Mouse (Mus musculus) megakaryocyte, embryonic 14.5 days (primary cell): ENCODE data around the gene 4933402N03Rik. TPM values are rescaled to one million over a fixed set of nuclear protein-coding genes. Genes with fewer than 3 reads are reported as not detected.

Experiments
- H3K27me3 ChIP-seq: replicated peaks from 2 replicates; pipeline ENCODE3; 2012; ENCODE audit warnings: inconsistent platforms
- H3K36me3 ChIP-seq: replicated peaks from 2 replicates; pipeline ENCODE3; 2012; ENCODE audit warnings: low read length, inconsistent platforms, mixed read lengths
- H3K4me1 ChIP-seq: 2 replicates; pipeline ENCODE4 v1.6.1; 2012; ENCODE audit warnings: inconsistent platforms
- H3K4me3 ChIP-seq: replicated peaks from 2 replicates; pipeline ENCODE3; 2012; ENCODE audit warnings: moderate library complexity, mild to moderate bottlenecking, inconsistent platforms
- H3K9me3 ChIP-seq: 2 replicates; pipeline ENCODE4 v1.6.1; 2012; ENCODE audit warnings: inconsistent platforms
- FLI1 ChIP-seq: IDR thresholded peaks from 2 replicates; pipeline ENCODE4 v1.6.1; 2012; ENCODE audit warnings: low read length, inconsistent platforms, mixed read lengths
- GATA1 ChIP-seq: IDR thresholded peaks from 3 replicates; pipeline ENCODE4 v1.6.1; 2012; ENCODE audit warnings: mixed read lengths, low read length, inconsistent platforms, borderline replicate concordance
- polyA plus RNA-seq: library from polyadenylated mRNA; stranded (reverse); fragments of >175 nt; gene quantifications from 2 replicates; pipeline ENCODE4 v1.2.3, GENCODE M21; 2012; ENCODE audit warnings: low replicate concordance; ENCODE audit not compliant: insufficient read depth

4933402N03Rik gene
- polyA plus RNA-seq: 0.07 TPM in 1 of 2 replicates, not detected in the other

DNA sequence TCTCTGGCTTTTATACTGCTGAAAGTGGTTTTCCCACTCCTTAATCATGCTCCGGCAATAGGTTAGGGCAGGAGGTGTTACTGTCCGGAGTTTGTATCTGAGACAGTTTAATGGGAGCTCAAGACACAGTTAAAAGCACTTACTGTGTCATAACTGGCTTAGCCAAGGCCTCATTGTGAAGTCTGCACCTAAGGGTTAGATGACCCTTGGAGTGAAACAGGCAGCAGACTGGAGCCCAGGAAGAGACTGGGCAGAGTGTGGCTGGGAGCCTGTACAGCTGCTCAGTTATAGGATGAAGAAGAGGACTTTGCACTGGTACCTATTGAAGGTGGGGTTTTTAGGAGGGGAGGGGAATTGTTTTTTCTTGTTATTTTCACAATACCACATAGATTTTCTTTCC lies at the start of gene 4933402N03Rik:
Gene 4933402N03Rik, minus strand, starts transcription at position 101 of the 400 bp plus-strand sequence.
- no peaks in the 10 kb centered on the region for H3K9me3 ChIP-seq

GRCm38 (mm10) chr7:131187996-131188395 lies 41.9 kb upstream of the 4933402N03Rik start:
- H3K27me3 ChIP-seq: no peaks in the 10 kb centered on the region
- H3K4me3 ChIP-seq: no peak overlapping the region
- H3K4me1 ChIP-seq: no peaks in the 10 kb centered on the region
- H3K36me3 ChIP-seq: no peaks in the 10 kb centered on the region
- no peaks in the 10 kb centered on the region for H3K9me3 ChIP-seq
- TF ChIP-seq GATA1: no peak
- TF ChIP-seq FLI1: no peak

More for the DNA sequence above, at the start of gene 4933402N03Rik:
- H3K4me3 ChIP-seq: no peak within 1 kb of the TSS
- H3K4me1 ChIP-seq: no peaks in the 10 kb centered on the region
- no peaks in the 10 kb centered on the region for H3K27me3 ChIP-seq
- no peaks in the 10 kb centered on the region for H3K36me3 ChIP-seq
- no peak for TF ChIP-seq GATA1
- no peak for TF ChIP-seq FLI1

- no peaks in the 10 kb centered on the region for H3K4me1 ChIP-seq
- no peak overlapping the region for H3K4me3 ChIP-seq
- H3K36me3 ChIP-seq: no peaks in the 10 kb centered on the region
- TF ChIP-seq FLI1: no peak
- no peak for TF ChIP-seq GATA1
- no peaks in the 10 kb centered on the region for H3K9me3 ChIP-seq
- H3K27me3 ChIP-seq: no peaks in the 10 kb centered on the region
Measured at GRCm38 (mm10) chr7:131187047-131187446, 40.9 kb upstream of the 4933402N03Rik start.

DNA sequence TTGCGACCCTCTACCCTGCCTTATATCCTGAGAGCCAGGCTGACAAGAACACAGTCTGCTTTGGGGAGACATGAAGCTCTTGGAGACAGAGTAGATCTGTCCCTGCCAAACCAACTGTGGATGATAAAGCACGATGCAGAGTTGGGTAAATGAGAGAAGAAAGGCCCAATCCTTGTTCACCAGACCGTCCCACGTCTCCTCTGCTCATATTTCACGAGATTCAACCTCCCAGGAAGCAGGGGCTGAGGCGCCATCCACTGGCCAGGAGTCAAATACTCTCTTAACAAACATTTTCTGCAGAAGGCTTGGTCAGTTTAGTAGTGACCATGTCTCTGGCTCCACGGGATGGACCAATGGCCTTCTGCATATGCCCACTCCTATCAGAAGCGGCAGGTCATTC lies 38.2 kb upstream of the 4933402N03Rik start:
- no peak for TF ChIP-seq GATA1
- no peak for TF ChIP-seq FLI1
- no peak overlapping the region for H3K4me3 ChIP-seq
- H3K27me3 ChIP-seq: no peaks in the 10 kb centered on the region
- H3K4me1 ChIP-seq: no peaks in the 10 kb centered on the region
- no peaks in the 10 kb centered on the region for H3K36me3 ChIP-seq
- H3K9me3 ChIP-seq: no peaks in the 10 kb centered on the region

- TF ChIP-seq GATA1: no peak
- TF ChIP-seq FLI1: no peak
- H3K9me3 ChIP-seq: no peaks in the 10 kb centered on the region
- H3K36me3 ChIP-seq: no peaks in the 10 kb centered on the region
- no peak overlapping the region for H3K4me3 ChIP-seq
- H3K4me1 ChIP-seq: no peaks in the 10 kb centered on the region
- H3K27me3 ChIP-seq: no peaks in the 10 kb centered on the region
Measured at GRCm38 (mm10) chr7:131182685-131183084, 36.6 kb upstream of the 4933402N03Rik start.

DNA sequence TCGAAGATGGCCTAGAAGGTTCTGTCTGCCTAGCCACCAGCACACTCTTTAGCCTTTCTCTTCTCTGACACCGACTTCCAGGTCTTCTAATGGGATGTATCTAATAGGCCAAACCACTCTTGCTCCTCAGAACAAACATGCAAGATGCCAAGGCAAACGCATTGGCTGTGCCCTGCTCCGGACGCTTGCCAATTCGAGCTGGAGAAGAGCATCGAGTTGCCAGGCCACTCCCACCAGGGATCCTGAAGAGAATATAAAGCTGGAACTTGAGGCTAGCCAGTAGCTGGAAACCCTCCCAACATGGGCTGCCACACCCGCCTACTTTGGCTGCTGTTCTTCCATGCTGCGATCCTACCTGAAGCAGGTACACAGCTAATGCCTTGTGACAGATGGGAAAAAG lies 28.0 kb upstream of the 4933402N03Rik start, which contains the start of gene 5430419D17Rik:
Gene 5430419D17Rik, plus strand, starts transcription at position 282 of the 400 bp plus-strand sequence.
- H3K4me1 ChIP-seq: no peaks in the 10 kb centered on the region
- no peak within 1 kb of the TSS for H3K4me3 ChIP-seq
- no peaks in the 10 kb centered on the region for H3K9me3 ChIP-seq
- TF ChIP-seq FLI1 (no peak), GATA1 (no peak)
- no peaks in the 10 kb centered on the region for H3K36me3 ChIP-seq
- H3K27me3 ChIP-seq: no peaks in the 10 kb centered on the region

DNA sequence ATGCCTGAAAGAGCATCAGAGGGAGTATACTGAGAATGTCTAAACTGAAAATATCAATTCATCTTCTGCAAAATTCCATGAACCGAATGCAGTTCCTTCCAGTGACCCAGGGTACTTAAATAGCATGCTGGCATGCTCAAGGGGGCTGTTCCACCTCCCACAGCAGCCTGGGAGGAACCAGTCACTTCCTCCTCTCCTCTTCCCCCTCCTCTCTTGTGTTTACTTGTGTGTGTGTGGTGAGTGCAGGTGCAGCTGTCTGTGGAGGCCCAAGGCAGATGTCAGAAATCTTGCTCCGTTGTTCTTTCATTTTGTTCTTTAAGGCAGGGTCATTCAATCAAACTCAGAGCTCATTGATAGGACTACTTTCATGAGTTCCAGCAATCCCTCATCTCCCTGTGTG lies 23.0 kb upstream of the 4933402N03Rik start:
- Histone ChIP-seq H3K9me3 (peaks cover 4% of the 10 kb centered on the region; the same call in 1 of the 2 replicates), H3K4me1 (no peaks in the 10 kb centered on the region), H3K4me3 (peak overlapping the region; percentile 33), H3K36me3 (no peaks in the 10 kb centered on the region), H3K27me3 (no peaks in the 10 kb centered on the region)
- TF ChIP-seq GATA1 (no peak), FLI1 (no peak)

- TF ChIP-seq FLI1: no peak
- TF ChIP-seq GATA1: no peak
- Histone ChIP-seq H3K27me3 (no peaks in the 10 kb centered on the region), H3K4me1 (no peaks in the 10 kb centered on the region)
Measured at GRCm38 (mm10) chr7:131167771-131168170, 21.7 kb upstream of the 4933402N03Rik start.

GRCm38 (mm10) chr7:131162251-131162650 lies 16.1 kb upstream of the 4933402N03Rik start:
- Histone ChIP-seq H3K9me3 (no peaks in the 10 kb centered on the region), H3K4me3 (no peak overlapping the region), H3K4me1 (no peaks in the 10 kb centered on the region), H3K36me3 (no peaks in the 10 kb centered on the region), H3K27me3 (no peaks in the 10 kb centered on the region)
- TF ChIP-seq GATA1 (no peak), FLI1 (no peak)

More at GRCm38 (mm10) chr7:131167771-131168170, 21.7 kb upstream of the 4933402N03Rik start:
- no peak overlapping the region for H3K4me3 ChIP-seq
- H3K36me3 ChIP-seq: no peaks in the 10 kb centered on the region
- H3K9me3 ChIP-seq: peaks cover 4% of the 10 kb centered on the region; the same call in 1 of the 2 replicates

GRCm38 (mm10) chr7:131153044-131153443 lies 6.9 kb upstream of the 4933402N03Rik start:
- TF ChIP-seq GATA1: no peak
- TF ChIP-seq FLI1: no peak
- peaks cover 3% of the 10 kb centered on the region for H3K4me1 ChIP-seq
- no peaks in the 10 kb centered on the region for H3K36me3 ChIP-seq
- peaks cover 8% of the 10 kb centered on the region for H3K27me3 ChIP-seq
- no peak overlapping the region for H3K4me3 ChIP-seq
- no peaks in the 10 kb centered on the region for H3K9me3 ChIP-seq
